Mouse (Mus musculus) erythroblast, adult 5-6 weeks (primary cell): ENCODE measurements around the gene Hexim1. TPM values are rescaled to one million over a fixed set of nuclear protein-coding genes. Genes with fewer than 3 reads are reported as not detected.

Source experiments
- ATAC-seq: replicated peaks from 2 replicates; pipeline ENCODE4 v1.8.0; 2016; ENCODE audit warnings: moderate number of reproducible peaks, mild to moderate bottlenecking, moderate TSS enrichment, inconsistent platforms; ENCODE audit not compliant: poor library complexity, low FRiP score, severe bottlenecking
- total RNA-seq, 2 experiments: library from RNA; stranded (forward) in 1 of 2; stranded (reverse) in 1 of 2; fragments of 150-400 nt in 1 of 2; fragments of 200-764, 138-1000 nt in 1 of 2; gene quantifications; 2 replicates each; pipeline versions ENCODE4 v1.2.3 to v1.2.4; 2015 to 2017; ENCODE audit warnings: low replicate concordance in 2 of 2

Gene Hexim1
- total RNA-seq (2015; ENCODE audit: low replicate concordance) (14.8 and 15.9 TPM in 2 replicates), total RNA-seq (2017; ENCODE audit: low replicate concordance) (27.9 and 36.7 TPM in 2 replicates)

DNA sequence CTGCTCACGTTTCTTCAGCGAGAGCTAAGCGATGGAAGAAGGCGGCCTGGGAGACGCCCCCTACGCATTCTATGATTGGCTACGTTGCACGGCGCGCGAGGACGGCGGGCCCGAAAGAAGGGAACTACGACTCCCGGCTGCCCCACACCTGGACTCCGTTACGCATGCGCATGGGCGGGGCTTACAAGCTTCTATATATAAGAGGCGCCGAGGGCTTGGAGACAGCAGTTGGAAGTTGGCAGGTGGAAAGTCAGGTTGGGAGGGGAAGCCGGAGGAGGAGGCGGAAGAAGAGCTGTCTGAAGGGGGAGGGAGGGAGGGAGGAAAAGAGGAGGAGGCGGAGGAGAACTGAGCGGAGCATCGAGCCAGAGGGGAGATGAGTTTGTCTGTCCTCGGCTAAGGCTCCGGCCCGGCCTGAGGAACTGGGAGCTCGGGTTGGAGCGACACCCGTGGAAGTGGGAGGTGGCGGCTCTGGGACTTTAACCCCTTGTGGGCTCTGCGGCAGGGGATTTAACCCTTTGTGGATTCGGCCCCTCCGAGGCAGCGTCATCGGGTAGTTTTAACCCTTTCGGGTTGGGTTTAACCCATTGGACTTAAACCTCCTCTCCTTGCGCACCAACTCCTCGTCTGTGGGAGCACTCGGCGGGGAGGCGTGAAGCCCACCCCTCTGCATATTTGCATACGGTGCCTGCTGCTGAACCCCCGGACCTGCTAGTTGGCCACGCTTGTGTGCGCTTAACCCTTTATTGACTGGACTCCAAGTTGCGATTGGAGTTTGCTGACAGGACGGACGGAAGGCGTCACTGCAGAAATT, at the start of gene Hexim1:
Gene Hexim1, plus strand, starts transcription at position 224 of the 811 bp plus-strand sequence.
- ATAC-seq, result peak; percentile 84

GRCm38 (mm10) chr11:103067051-103067361, 49.0 kb upstream of the Hexim1 start:
- no peak for ATAC-seq

- ATAC-seq, result no peak
Measured at GRCm38 (mm10) chr11:103067457-103068001, 48.5 kb upstream of the Hexim1 start.

GRCm38 (mm10) chr11:103068272-103068671, 47.8 kb upstream of the Hexim1 start:
- ATAC-seq, result no peak

DNA sequence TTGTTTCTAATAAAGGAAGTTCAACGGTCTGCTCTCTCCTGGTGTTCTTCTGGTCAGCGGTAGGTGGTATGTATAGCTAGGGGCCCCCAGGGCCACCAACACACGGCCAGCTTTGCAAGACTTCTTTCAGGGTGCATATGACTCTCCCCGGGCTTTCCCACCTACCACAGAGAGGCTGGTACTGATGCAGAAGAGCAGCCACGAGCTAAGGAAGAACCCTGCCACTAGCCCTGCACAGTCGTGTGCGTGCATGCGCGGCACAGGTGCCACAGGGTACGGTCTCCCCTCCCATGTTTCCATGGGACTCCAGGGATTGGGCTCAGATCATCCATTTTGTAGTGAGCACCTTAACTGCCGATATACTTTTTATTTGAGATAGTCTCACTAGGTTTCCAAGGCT, 47.1 kb upstream of the Hexim1 start:
- ATAC-seq, result no peak

GRCm38 (mm10) chr11:103069731-103070130, 46.3 kb upstream of the Hexim1 start:
- ATAC-seq, result no peak

- no peak for ATAC-seq
Measured at GRCm38 (mm10) chr11:103070322-103070880, 45.6 kb upstream of the Hexim1 start.

DNA sequence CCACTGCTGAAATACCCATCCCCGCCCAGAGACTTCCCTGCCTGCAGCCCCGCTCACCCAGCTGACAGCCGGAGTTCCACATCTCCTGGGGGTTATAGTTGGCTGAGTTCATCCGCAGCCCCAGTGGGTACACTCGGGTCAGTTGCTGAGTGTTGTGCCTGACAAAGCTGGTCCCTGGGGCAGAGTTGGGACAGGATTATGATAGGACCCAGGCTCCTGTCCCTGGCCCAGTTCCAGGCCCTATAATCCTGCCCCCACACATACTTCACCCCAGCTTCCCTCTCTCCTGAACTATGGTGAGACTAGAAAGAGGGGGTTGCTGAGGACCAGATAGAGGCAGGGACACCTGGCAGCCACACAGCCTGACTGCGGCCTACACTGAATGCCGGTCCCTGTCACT, 42.4 kb upstream of the Hexim1 start:
- ATAC-seq, result no peak

- ATAC-seq, result no peak
Measured at GRCm38 (mm10) chr11:103074121-103074650, 41.8 kb upstream of the Hexim1 start.

DNA sequence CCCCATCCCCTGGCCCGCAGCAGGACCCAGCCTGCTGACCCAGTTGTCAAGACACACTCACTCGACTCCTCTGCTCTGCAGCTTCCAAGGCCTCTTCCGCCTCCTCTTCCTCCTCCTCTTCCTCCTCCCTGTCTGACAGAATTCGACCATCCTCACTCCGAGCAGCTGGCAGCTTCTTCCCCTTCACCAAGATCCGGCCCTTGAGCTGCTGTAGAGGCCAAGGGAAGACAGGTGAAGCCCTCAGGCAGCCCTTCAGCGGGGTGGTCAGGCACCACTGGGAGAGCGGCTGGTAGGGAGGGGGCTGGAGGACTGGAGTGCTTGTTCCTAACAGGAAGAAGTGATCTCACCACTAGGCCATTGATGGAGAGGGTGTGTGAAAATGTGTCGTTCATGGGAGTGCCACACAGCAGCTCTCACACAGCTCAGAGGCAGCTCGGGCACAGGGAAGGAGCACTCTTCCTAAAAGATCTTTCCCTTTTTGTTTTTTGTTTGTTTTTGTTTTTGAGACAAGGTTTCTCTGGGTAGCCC, 41.2 kb upstream of the Hexim1 start:
- no peak for ATAC-seq

GRCm38 (mm10) chr11:103076010-103076409, 40.0 kb upstream of the Hexim1 start:
- peak; percentile 89 for ATAC-seq

DNA sequence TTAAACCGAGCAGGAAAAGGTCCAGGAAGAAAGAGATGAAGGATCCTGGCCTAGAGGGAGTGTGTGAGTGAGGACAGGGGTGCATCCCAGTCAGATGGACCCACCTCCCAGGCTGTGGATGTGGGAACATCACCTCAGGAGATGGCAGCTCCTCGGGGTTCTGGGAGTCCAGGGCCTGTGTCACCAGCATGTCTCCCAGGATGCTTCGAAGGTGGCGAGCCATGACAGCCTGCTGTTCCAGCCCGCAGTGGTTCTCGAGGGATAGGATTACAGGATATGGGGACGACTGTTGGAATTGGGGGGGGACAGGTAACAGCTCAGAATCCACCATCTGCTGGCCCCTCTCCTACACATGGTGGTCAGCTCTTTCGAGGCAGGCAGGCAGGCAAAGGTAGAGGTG, 39.5 kb upstream of the Hexim1 start:
- ATAC-seq, result no peak

- ATAC-seq, result no peak
Measured at GRCm38 (mm10) chr11:103078131-103078530, 37.9 kb upstream of the Hexim1 start.

GRCm38 (mm10) chr11:103080323-103081091, 35.5 kb upstream of the Hexim1 start:
- ATAC-seq, result no peak

DNA sequence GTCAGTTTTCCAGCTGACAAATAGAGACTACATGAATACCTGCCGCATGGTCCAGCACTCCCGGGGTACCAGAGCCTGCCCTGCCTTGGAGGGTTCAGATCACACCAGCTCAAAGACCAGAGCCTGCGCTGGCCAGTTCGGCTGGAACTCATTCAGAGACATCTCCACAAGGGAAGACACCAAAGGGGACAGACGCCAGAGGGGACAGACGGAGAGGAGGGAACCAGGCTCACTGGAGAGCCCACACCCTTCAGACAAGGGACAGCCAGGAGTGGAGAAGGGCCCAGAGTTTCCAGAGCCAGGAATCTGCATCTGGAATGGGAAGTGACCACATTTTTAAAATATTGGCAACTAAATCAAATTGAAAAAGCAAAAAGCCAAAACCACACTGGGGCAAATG, 34.4 kb upstream of the Hexim1 start:
- ATAC-seq, result no peak

GRCm38 (mm10) chr11:103093306-103093705, 22.7 kb upstream of the Hexim1 start:
- ATAC-seq, result 0 out of 2 replicates have a peak, but pooled peaks have one; percentile 24

DNA sequence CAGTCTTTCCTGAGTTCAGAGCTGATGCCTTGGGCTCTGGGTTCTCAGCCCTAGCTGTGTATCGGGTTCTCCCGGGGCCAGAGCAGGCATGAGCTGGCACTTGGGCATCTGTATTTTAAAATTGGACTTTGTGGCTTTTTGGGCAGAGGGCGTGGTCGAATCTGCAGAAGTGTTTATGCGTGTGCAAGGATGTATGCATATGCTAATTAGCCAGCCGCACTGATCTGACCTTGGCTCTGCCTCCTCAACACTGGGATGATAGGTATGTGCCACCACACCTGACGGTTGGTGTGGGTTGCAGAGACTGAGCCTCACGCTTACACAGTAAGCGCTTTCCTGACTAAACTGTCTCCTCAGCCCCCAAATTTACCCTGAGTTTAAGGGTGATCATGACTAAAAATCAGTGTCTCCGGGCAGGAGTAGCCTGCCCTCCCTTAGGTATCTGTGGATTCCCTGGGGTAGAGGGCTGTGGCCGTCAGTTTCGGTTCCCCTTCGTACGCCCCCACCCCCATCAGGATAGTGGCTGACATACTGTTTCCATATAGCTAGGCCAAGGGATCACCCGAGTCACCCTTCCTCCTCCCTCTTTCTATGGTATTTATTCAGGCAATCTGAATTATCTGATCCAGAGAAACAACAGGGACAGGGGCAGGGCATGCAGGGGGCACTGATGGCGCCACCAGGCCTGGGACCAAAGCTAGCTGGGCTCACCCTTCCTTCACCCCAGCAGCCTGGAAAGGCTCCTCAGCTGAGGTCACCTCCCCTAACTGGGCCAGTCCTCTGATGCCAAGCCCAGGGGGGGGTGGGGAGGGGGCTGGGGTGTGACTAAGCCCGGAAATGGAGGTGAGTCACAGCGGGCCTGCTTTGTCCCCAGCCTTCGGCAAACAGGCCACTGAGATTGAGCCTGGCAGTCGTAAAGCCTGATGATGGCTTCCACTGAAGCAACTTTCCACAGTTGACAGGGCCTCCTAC, 21.9 kb upstream of the Hexim1 start:
- ATAC-seq, result 0 out of 2 replicates have a peak, but pooled peaks have one; percentile 41

- ATAC-seq, result no peak
Measured at GRCm38 (mm10) chr11:103095107-103095670, 20.8 kb upstream of the Hexim1 start.
